Mouse (Mus musculus) Patski (cell line): ENCODE measurements at regions not wholly inside any gene's neighbourhood (a gene's known extent, or its start where the extent isn't known, plus 50 kb on each side); places are given as distances from the start of the nearest gene placed in this dataset.

ENCODE experiments used
- ATAC-seq: fragments of 100-300 bp; one replicate; pipeline ENCODE4 v1.8.0; 2021
- CTCF ChIA-PET: fragments of 350-600 bp; sonication (Branson Sonifier 250); formaldehyde crosslinking; loops from one replicate; lab custom pipeline; 2022; ENCODE audit warnings: inconsistent platforms; lab: Charles Lee
- POLR2A ChIA-PET: fragments of 350-600 bp; sonication (Branson Sonifier 250); formaldehyde crosslinking; loops from one replicate; lab custom pipeline; 2022; ENCODE audit warnings: antibody characterized with exemption, inconsistent platforms; lab: Charles Lee
- DNase-seq: peaks from one replicate; pipeline ENCODE4 v3.0.0-alpha.2; 2011; ENCODE audit warnings: low read depth, low spot score
- H3K27me3 ChIP-seq: fragments of 371-371 bp; one replicate; pipeline ENCODE4 v1.5.1; 2021
- CTCF ChIP-seq: fragments of 100-300 bp; IDR thresholded peaks from one replicate; pipeline ENCODE4 v1.5.1; 2021
- in situ Hi-C: fragments of 300-500 bp; cut with MboI; formaldehyde crosslinking; loops from 3 replicates; pipeline ENCODE4 v1.11.1; 2018; ENCODE audit warnings: low pct_unique_long_range_greater_than_20kb, mixed read lengths

GRCm38 (mm10) chr1:55963867-55964266 is 558.1 kb downstream of the Plcl1 start:
- in situ Hi-C loops: no loop called here
- POLR2A ChIA-PET: no interaction called here
- ATAC-seq: no peak
- no peak for TF ChIP-seq CTCF
- CTCF ChIA-PET: no interaction called here
- peaks cover 61% of the 10 kb centered on the region for H3K27me3 ChIP-seq
- no peak for DNase-seq

GRCm38 (mm10) chr1:55966273-55966672 is 560.6 kb downstream of the Plcl1 start:
- no peak for TF ChIP-seq CTCF
- ChIA-PET CTCF (no interaction called here), POLR2A (interaction anchor here (1.0 kb wide), 1 partner anchor 10 kb away, joined by 3 read pairs; no protein-coding TSS in a partner anchor)
- no peak for ATAC-seq
- H3K27me3 ChIP-seq: peaks cover 56% of the 10 kb centered on the region
- DNase-seq: no peak
- in situ Hi-C loops: no loop called here

GRCm38 (mm10) chr1:55967869-55968268 is 562.1 kb downstream of the Plcl1 start:
- ChIA-PET CTCF (no interaction called here), POLR2A (no interaction called here)
- in situ Hi-C loops: no loop called here
- H3K27me3 ChIP-seq: peaks cover 69% of the 10 kb centered on the region
- no peak for ATAC-seq
- no peak for DNase-seq
- no peak for TF ChIP-seq CTCF

GRCm38 (mm10) chr1:55977796-55978195 is 572.1 kb downstream of the Plcl1 start:
- in situ Hi-C loops: no loop called here
- peaks cover 52% of the 10 kb centered on the region for H3K27me3 ChIP-seq
- ATAC-seq (no peak), DNase-seq (no peak)
- ChIA-PET POLR2A (no interaction called here), CTCF (no interaction called here)
- TF ChIP-seq CTCF: no peak

- H3K27me3 ChIP-seq: peaks cover 48% of the 10 kb centered on the region
- ATAC-seq (no peak), DNase-seq (no peak)
- in situ Hi-C loops: no loop called here
- TF ChIP-seq CTCF: no peak
- POLR2A ChIA-PET: no interaction called here
- CTCF ChIA-PET: no interaction called here
Measured at GRCm38 (mm10) chr1:55983522-55984066, 577.9 kb downstream of the Plcl1 start.

- ATAC-seq: no peak
Measured at GRCm38 (mm10) chr1:55997074-55997473, 591.4 kb downstream of the Plcl1 start.

More at GRCm38 (mm10) chr1:55997074-55997473, 591.4 kb downstream of the Plcl1 start:
- H3K27me3 ChIP-seq: peaks cover 61% of the 10 kb centered on the region
- POLR2A ChIA-PET: no interaction called here
- CTCF ChIA-PET: no interaction called here
- in situ Hi-C loops: no loop called here
- no peak for TF ChIP-seq CTCF
- no peak for DNase-seq
